Mouse (Mus musculus): ENCODE results near the gene Gtpbp1. TPM values are rescaled to one million over a fixed set of nuclear protein-coding genes. Genes with fewer than 3 reads are reported as not detected.

The Gtpbp1 gene
- total RNA-seq (2023), result 95.9 and 107 TPM in 2 replicates

GRCm38 (mm10) chr15:79690426-79691022 lies at the start of gene Gtpbp1:
TSS of gene Gtpbp1 (plus strand) at chr15:79690845.

GRCm38 (mm10) chr15:79658531-79659375 lies 31.9 kb upstream of the Gtpbp1 start, which contains the start of the genes Fam227a and Cby1:
TSS of gene Fam227a (minus strand) at chr15:79658956.
TSS of gene Cby1 (plus strand) at chr15:79659199.

GRCm38 (mm10) chr15:79670249-79670971 lies 20.2 kb upstream of the Gtpbp1 start, which contains the start of gene Tomm22:
TSS of gene Tomm22 (plus strand) at chr15:79670861.

DNA sequence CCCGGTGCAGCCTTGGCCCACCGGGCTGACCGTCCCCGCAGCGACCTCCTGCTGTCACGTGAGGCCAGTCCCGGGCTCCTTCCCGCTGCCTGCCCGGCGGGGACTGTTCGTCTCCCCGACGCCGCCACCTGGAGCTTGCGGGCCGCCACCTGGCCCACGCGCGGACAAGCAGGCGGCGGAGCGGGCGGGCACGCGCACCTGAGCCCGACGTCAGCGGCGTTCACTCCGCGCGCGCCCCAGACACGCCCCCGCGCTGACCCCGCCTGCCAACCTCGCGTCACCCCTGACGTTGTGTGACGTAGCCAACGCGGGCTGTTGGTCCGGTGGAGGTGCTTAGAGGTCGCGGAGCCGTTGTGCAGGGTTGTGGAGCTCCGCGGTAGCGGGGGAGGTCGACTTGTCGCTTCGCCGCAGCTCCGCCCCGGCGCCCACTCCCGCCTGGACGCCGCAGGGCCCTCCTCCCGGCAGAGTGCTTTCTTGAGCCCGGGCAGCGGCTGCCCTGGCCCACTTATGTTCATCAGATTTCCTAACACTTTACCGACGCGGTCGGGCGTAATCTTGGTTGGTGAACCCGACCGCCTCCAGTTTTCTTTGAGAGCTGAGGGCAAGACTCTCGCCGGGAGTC lies 2.9 kb upstream of the Gtpbp1 start, which contains the start of gene Josd1:
Gene Josd1, minus strand, starts transcription at position 274 of the 622 bp plus-strand sequence.

GRCm38 (mm10) chr15:79741921-79742705 lies 51.5 kb downstream of the Gtpbp1 start, which contains the start of gene Sun2:
TSS of gene Sun2 (minus strand) at chr15:79742536.

Other genes starting within 250 kb of the Gtpbp1 start
- 139 and 150 TPM in 2 replicates for gene Csnk1e, start 235.3 kb upstream of the Gtpbp1 start, total RNA-seq (2023)
- gene Kcnj4, start 185.6 kb upstream of the Gtpbp1 start, total RNA-seq (2023), result not detected in 2 replicates
- 0.36 and 0.66 TPM in 2 replicates for gene Kdelr3, start 174.4 kb upstream of the Gtpbp1 start, total RNA-seq (2023)
- gene Ddx17, start 144.1 kb upstream of the Gtpbp1 start, total RNA-seq (2023), result 180 and 232 TPM in 2 replicates
- gene Dmc1, start 85.7 kb upstream of the Gtpbp1 start, total RNA-seq (2023), result 0.93 and 1.1 TPM in 2 replicates
- 2.2 and 3.6 TPM in 2 replicates for gene Fam227a, start 31.9 kb upstream of the Gtpbp1 start, total RNA-seq (2023)
- gene Cby1, start 31.6 kb upstream of the Gtpbp1 start, total RNA-seq (2023), result 18.5 and 21.2 TPM in 2 replicates
- gene Tomm22, start 20.0 kb upstream of the Gtpbp1 start, total RNA-seq (2023), result 98.8 and 117 TPM in 2 replicates
- gene Josd1, start 2.9 kb upstream of the Gtpbp1 start, total RNA-seq (2023), result 24.1 and 31.5 TPM in 2 replicates
- gene Sun2, start 51.7 kb downstream of the Gtpbp1 start, total RNA-seq (2023), result 664 and 823 TPM in 2 replicates
- 8.1 and 8.8 TPM in 2 replicates for gene Dnal4, start 87.0 kb downstream of the Gtpbp1 start, total RNA-seq (2023)
- 0.09 and 0.25 TPM in 2 replicates for gene Nptxr, start 113.9 kb downstream of the Gtpbp1 start, total RNA-seq (2023)
- gene Npcd, start 143.4 kb downstream of the Gtpbp1 start, total RNA-seq (2023), result not detected in 2 replicates
- gene Cbx6, start 143.8 kb downstream of the Gtpbp1 start, total RNA-seq (2023), result 2.2 and 2.3 TPM in 2 replicates
- 41.0 and 57.2 TPM in 2 replicates for gene Apobec3, start 200.8 kb downstream of the Gtpbp1 start, total RNA-seq (2023)

Measured in neutrophil, adult 65 days (primary cell).